Comparison of ENCODE assay signal across 19 mouse cellular contexts in genomic region chr14:105302708-105303107, GRCm38 (mm10). TPM values are rescaled to one million over a fixed set of nuclear protein-coding genes. Genes with fewer than 3 reads are reported as not detected.
DNase-seq lines count a peak whose midpoint lies in the region; ATAC-seq and TF ChIP-seq lines count a peak whose summit lies in the region.
"Had no signal": no experiment of that assay in that cellular context is flagged by ENCODE, and none has a peak within 500 bp of the region (broad histone marks: within the 10 kb centered on the region; RNA-seq: fewer than 3 reads in every experiment).

No protein-coding gene starts in this region.

- no peaks in the 10 kb centered on the region for H3K79me2 ChIP-seq in MEL (ENCODE audit: control insufficient read depth, insufficient read depth, low read length, poor library complexity)

- no peak for DNase-seq in hindbrain, embryonic 11.5 days (ENCODE audit: low spot score)
- DNase-seq in liver, postnatal 0 days = no peak
- DNase-seq in liver (no peak), 416B (ENCODE audit: low read depth) (peak; percentile 23), MEL (ENCODE audit: low read depth, low spot score) (no peak)
- DNase-seq: adrenal gland, adult 2 months; cerebellum, adult 11-12 months; layer of hippocampus, postnatal 36 days had no signal

- no peak overlapping the region for H3K4me3 ChIP-seq in hindbrain, embryonic 16.5 days (ENCODE audit: low read length)
- H3K4me3 ChIP-seq in hindbrain, embryonic 11.5 days (ENCODE audit: low read depth, low read length) = no peak overlapping the region
- no peak overlapping the region for H3K4me3 ChIP-seq in liver, postnatal 0 days (ENCODE audit: low read depth, low read length)
- no peak overlapping the region for H3K4me3 ChIP-seq in MEL (ENCODE audit: control insufficient read depth in 1 of 2, insufficient read depth in 1 of 2, low read depth in 2 of 2, low read length in 2 of 2)
- no peak overlapping the region for H3K4me3 ChIP-seq in kidney, embryonic 15.5 days (replicated peaks)
- H3K4me3 ChIP-seq: embryonic facial prominence, embryonic 10.5 days; limb, embryonic 13.5 days; liver, embryonic 13.5 days; lung, embryonic 15.5 days; midbrain, embryonic 12.5 days had no signal

- TF ChIP-seq CTCF in liver, postnatal 0 days (IDR thresholded peaks at IDR 0.05; ENCODE audit: low read depth) = peak; percentile 5; the same call in 1 of the 2 replicates
- TF ChIP-seq CTCF in MEL (IDR thresholded peaks at IDR 0.05 in 2 of 3, conservative IDR thresholded peaks at IDR 0.05 in 1 of 3; ENCODE audit: control insufficient read depth in 1 of 3, insufficient read depth in 1 of 3, low read depth in 2 of 3, low read length in 3 of 3, poor library complexity in 1 of 3, severe bottlenecking in 1 of 3) = peak in 1 of 3 experiments; percentile 13; a peak in 1 of 6 replicates

- peak; percentile 11; the same call in 1 of the 2 replicates for ATAC-seq in hindbrain, embryonic 16.5 days
- no peak for ATAC-seq in hindbrain, embryonic 11.5 days (ENCODE audit: low FRiP score)
- ATAC-seq in liver, postnatal 0 days = no peak
- ATAC-seq in kidney, embryonic 15.5 days (replicated peaks; ENCODE audit: low FRiP score) = no peak
- ATAC-seq: forebrain, embryonic 16.5 days; intestine, embryonic 16.5 days; Patski had no signal

- no peak for TF ChIP-seq EP300 in liver, postnatal 0 days (IDR thresholded peaks at IDR 0.05; ENCODE audit: low read depth)
- no peak for TF ChIP-seq EP300 in MEL (IDR thresholded peaks at IDR 0.05; ENCODE audit: low read depth in 1 of 2, low read length in 2 of 2)

- 56% methylated on average over 4 of the region's 4 CpGs for WGBS in hindbrain, embryonic 16.5 days
- 61% methylated on average over 4 of the region's 4 CpGs for WGBS in hindbrain, embryonic 11.5 days
- 84% methylated on average over 4 of the region's 4 CpGs for WGBS in liver, postnatal 0 days (ENCODE audit: insufficient replicate concordance)
- 79% methylated on average over 4 of the region's 4 CpGs for WGBS in kidney, embryonic 15.5 days

- no peaks in the 10 kb centered on the region for H3K27me3 ChIP-seq in hindbrain, embryonic 16.5 days (replicated peaks; ENCODE audit: control insufficient read depth, insufficient read depth, low read length)
- no peaks in the 10 kb centered on the region for H3K27me3 ChIP-seq in hindbrain, embryonic 11.5 days (ENCODE audit: control insufficient read depth, insufficient read depth, low read length)
- H3K27me3 ChIP-seq in liver, postnatal 0 days (ENCODE audit: insufficient read depth, low read length) = no peaks in the 10 kb centered on the region
- no peaks in the 10 kb centered on the region for H3K27me3 ChIP-seq in MEL (ENCODE audit: control insufficient read depth in 1 of 2, insufficient read depth in 2 of 2, low read length in 2 of 2)
- H3K27me3 ChIP-seq in kidney, embryonic 15.5 days = no peaks in the 10 kb centered on the region
- H3K27me3 ChIP-seq: limb, embryonic 13.5 days; liver, embryonic 13.5 days; lung, embryonic 15.5 days; midbrain, embryonic 12.5 days; Patski had no signal

- no peak overlapping the region for H3K4me2 ChIP-seq in hindbrain, embryonic 16.5 days (ENCODE audit: low read length)
- no peak overlapping the region for H3K4me2 ChIP-seq in hindbrain, embryonic 11.5 days (replicated peaks; ENCODE audit: low read depth, low read length)
- no peak overlapping the region for H3K4me2 ChIP-seq in liver, postnatal 0 days (ENCODE audit: low read depth, low read length)
- no peak overlapping the region for H3K4me2 ChIP-seq in kidney, embryonic 15.5 days
- H3K4me2 ChIP-seq: heart, embryonic 11.5 days; limb, embryonic 13.5 days; liver, embryonic 13.5 days; lung, embryonic 15.5 days; midbrain, embryonic 12.5 days had no signal

- no peak overlapping the region for H3K9ac ChIP-seq in hindbrain, embryonic 16.5 days (ENCODE audit: low read depth, low read length)
- no peak overlapping the region for H3K9ac ChIP-seq in hindbrain, embryonic 11.5 days (ENCODE audit: low read depth, low read length)
- H3K9ac ChIP-seq in liver, postnatal 0 days (replicated peaks) = no peak overlapping the region
- no peak overlapping the region for H3K9ac ChIP-seq in MEL (ENCODE audit: control insufficient read depth, low read depth, low read length, poor library complexity, severe bottlenecking)
- no peak overlapping the region for H3K9ac ChIP-seq in kidney, embryonic 15.5 days
- H3K9ac ChIP-seq: limb, embryonic 13.5 days; liver, embryonic 13.5 days; lung, embryonic 15.5 days; midbrain, embryonic 12.5 days had no signal

- no peaks in the 10 kb centered on the region for H3K9me3 ChIP-seq in hindbrain, embryonic 16.5 days (ENCODE audit: control insufficient read depth, low read length)
- H3K9me3 ChIP-seq in hindbrain, embryonic 11.5 days (ENCODE audit: control insufficient read depth, low read length) = no peaks in the 10 kb centered on the region
- no peaks in the 10 kb centered on the region for H3K9me3 ChIP-seq in liver, postnatal 0 days (ENCODE audit: low read length)
- H3K9me3 ChIP-seq in MEL (replicated peaks; ENCODE audit: insufficient read depth, low read length) = no peaks in the 10 kb centered on the region
- no peaks in the 10 kb centered on the region for H3K9me3 ChIP-seq in kidney, embryonic 15.5 days (replicated peaks)
- H3K9me3 ChIP-seq: embryonic facial prominence, embryonic 10.5 days; limb, embryonic 13.5 days; liver, embryonic 13.5 days; lung, embryonic 15.5 days; midbrain, embryonic 12.5 days had no signal

- peak; percentile 24 for TF ChIP-seq RAD21 in MEL (IDR thresholded peaks at IDR 0.05; ENCODE audit: low read depth, low read length)

- no peak overlapping the region for H3K27ac ChIP-seq in hindbrain, embryonic 16.5 days (ENCODE audit: low read depth, low read length)
- no peak overlapping the region for H3K27ac ChIP-seq in hindbrain, embryonic 11.5 days (ENCODE audit: low read depth, low read length)
- no peak overlapping the region for H3K27ac ChIP-seq in liver, postnatal 0 days (ENCODE audit: low read depth)
- H3K27ac ChIP-seq in MEL (ENCODE audit: control insufficient read depth, low read depth, low read length) = no peak overlapping the region
- no peak overlapping the region for H3K27ac ChIP-seq in kidney, embryonic 15.5 days
- H3K27ac ChIP-seq: embryonic facial prominence, embryonic 10.5 days; limb, embryonic 13.5 days; liver, embryonic 13.5 days; lung, embryonic 15.5 days; midbrain, embryonic 12.5 days had no signal

- no peaks in the 10 kb centered on the region for H3K4me1 ChIP-seq in hindbrain, embryonic 16.5 days (ENCODE audit: control insufficient read depth, insufficient read depth, low read depth, low read length)
- no peaks in the 10 kb centered on the region for H3K4me1 ChIP-seq in hindbrain, embryonic 11.5 days (replicated peaks; ENCODE audit: control insufficient read depth, insufficient read depth, low read length)
- H3K4me1 ChIP-seq in liver, postnatal 0 days (ENCODE audit: insufficient read depth) = no peaks in the 10 kb centered on the region
- 0 out of 4 replicates have a peak, but pooled peaks cover 0 to 2% of the 10 kb centered on the region in 2 experiments for H3K4me1 ChIP-seq in MEL (ENCODE audit: control insufficient read depth in 1 of 2, insufficient read depth in 2 of 2, low read length in 2 of 2)
- H3K4me1 ChIP-seq in kidney, embryonic 15.5 days = no peaks in the 10 kb centered on the region
- H3K4me1 ChIP-seq: limb, embryonic 13.5 days; liver, embryonic 13.5 days; lung, embryonic 15.5 days; midbrain, embryonic 12.5 days had no signal

- no peak for TF ChIP-seq POLR2A in MEL (IDR thresholded peaks at IDR 0.05; ENCODE audit: control insufficient read depth in 1 of 2, insufficient read depth in 1 of 2, low read depth in 1 of 2, low read length in 2 of 2, poor library complexity in 1 of 2)

- 0 out of 2 replicates have a peak, but pooled peaks cover 2% of the 10 kb centered on the region for H3K36me3 ChIP-seq in hindbrain, embryonic 16.5 days (ENCODE audit: control insufficient read depth, insufficient read depth, low read length)
- no peaks in the 10 kb centered on the region for H3K36me3 ChIP-seq in hindbrain, embryonic 11.5 days (ENCODE audit: control insufficient read depth, insufficient read depth, low read length)
- H3K36me3 ChIP-seq in liver, postnatal 0 days (replicated peaks; ENCODE audit: insufficient read depth, low read length) = 0 out of 2 replicates have a peak, but pooled peaks cover 3% of the 10 kb centered on the region
- H3K36me3 ChIP-seq in MEL (ENCODE audit: control insufficient read depth in 1 of 2, insufficient read depth in 2 of 2, low read length in 2 of 2) = peaks cover 2% of the 10 kb centered on the region in 2 experiments; a peak in 3 of 4 replicates
- peaks cover 19% of the 10 kb centered on the region for H3K36me3 ChIP-seq in kidney, embryonic 15.5 days
- H3K36me3 ChIP-seq: liver, embryonic 13.5 days; lung, embryonic 15.5 days had no signal

TF ChIP-seq in MEL, 35 proteins besides CTCF, POLR2A, EP300 and RAD21:
- TF ChIP-seq GABPA (IDR thresholded peaks at IDR 0.05; ENCODE audit: low read depth, low read length) (no peak), SMC3 (IDR thresholded peaks at IDR 0.05; ENCODE audit: low read depth, low read length) (peak; percentile 11; the same call in 1 of the 2 replicates), ETS1 (IDR thresholded peaks at IDR 0.05; ENCODE audit: low read depth, low read length) (no peak), CHD2 (IDR thresholded peaks at IDR 0.05; ENCODE audit: low read length) (no peak)

RNA-seq across cellular contexts. Expression of gene Ndfip2, which starts 44.3 kb away (rescaled TPM):
- 105 and 113 TPM in 2 replicates for polyA plus RNA-seq in hindbrain, embryonic 16.5 days (2015; fragmentation: Nextera tagmentation; extraction: Ambion mirVana)
- polyA plus RNA-seq in hindbrain, embryonic 11.5 days (2014; fragmentation: Nextera tagmentation; extraction: Ambion mirVana) = 82.1 and 84.8 TPM in 2 replicates
- polyA plus RNA-seq in liver, postnatal 0 days (2015; fragmentation: Nextera tagmentation; extraction: Ambion mirVana) = 40.5 and 44.0 TPM in 2 replicates
- 13.7 and 16.6 TPM in 2 replicates for total RNA-seq in MEL (2012; rRNA removed)
- 10 to 100 TPM in 1 of 2 experiments, not detected in 1; 26.3 TPM for polyA plus RNA-seq in MEL (2012; ENCODE audit: insufficient read depth in 1 of 2, insufficient read length in 2 of 2, low read depth in 1 of 2, low replicate concordance in 2 of 2, missing spikeins in 1 of 2)
- 65.2 and 68.1 TPM in 2 replicates for polyA plus RNA-seq in kidney, embryonic 15.5 days (2015; fragmentation: Nextera tagmentation; extraction: Ambion mirVana)
